Mouse (Mus musculus) lung, embryonic 14.5 days (tissue): ENCODE measurements around the gene Adap1. TPM values are rescaled to one million over a fixed set of nuclear protein-coding genes. Genes with fewer than 3 reads are reported as not detected.
A peak's percentile ranks its signal among the peaks of the same experiment; 100 is the strongest.

Experiments
- ATAC-seq: fragments of 200-750 bp; cut with Nextera tagmentation; 2 replicates; pipeline ENCODE4 v1.8.0; 2017; ENCODE audit warnings: mild to moderate bottlenecking, moderate TSS enrichment, moderate library complexity; ENCODE audit not compliant: insufficient read depth
- DNase-seq: peaks from one replicate; pipeline ENCODE4 v3.0.0-alpha.2; 2015
- H3K27ac ChIP-seq: fragments of 300-500 bp; sonication (generic); 2 replicates; pipeline ENCODE4 v1.5.1; 2014; ENCODE audit warnings: low read depth, mild to moderate bottlenecking, moderate library complexity
- H3K27me3 ChIP-seq: fragments of 300-500 bp; sonication (generic); 2 replicates; pipeline ENCODE4 v1.6.1; 2014; ENCODE audit warnings: low read length, control low read depth; ENCODE audit not compliant: insufficient read depth
- H3K36me3 ChIP-seq: fragments of 300-500 bp; sonication (generic); 2 replicates; pipeline ENCODE4 v1.6.1; 2014; ENCODE audit warnings: control low read depth; ENCODE audit not compliant: insufficient read depth
- H3K4me1 ChIP-seq: fragments of 300-500 bp; sonication (generic); 2 replicates; pipeline ENCODE4 v1.6.1; 2014; ENCODE audit warnings: antibody characterized with exemption, control low read depth; ENCODE audit not compliant: insufficient read depth
- H3K4me2 ChIP-seq: fragments of 300-500 bp; sonication (generic); 2 replicates; pipeline ENCODE4 v1.6.1; 2014; ENCODE audit warnings: mild to moderate bottlenecking
- H3K4me3 ChIP-seq: fragments of 300-500 bp; sonication (generic); 2 replicates; pipeline ENCODE4 v1.5.1; 2014; ENCODE audit warnings: low read depth, low read length
- H3K9ac ChIP-seq: fragments of 300-500 bp; sonication (generic); 2 replicates; pipeline ENCODE4 v1.6.1; 2014
- H3K9me3 ChIP-seq: fragments of 300-500 bp; sonication (generic); 2 replicates; pipeline ENCODE4 v1.6.1; 2016; ENCODE audit warnings: low read depth, low read length, control low read depth
- CTCF ChIP-seq: IDR thresholded peaks from 2 replicates; pipeline ENCODE4 v1.5.1; 2016; ENCODE audit warnings: antibody characterized with exemption, low read depth
- WGBS: fragments of 180-500 bp; shearing (Covaris S2); extraction: QIAGEN DNeasy Blood & Tissue Kit; methylation state at CpG from one replicate; pipeline ENCODE4 v1.1.7; 2014; 5-methylcytosine and 5-hydroxymethylcytosine counted together
- polyA plus RNA-seq: library from polyadenylated mRNA; unstranded; fragments of >200 nt; fragmentation: Nextera tagmentation; extraction: Ambion mirVana; gene quantifications from 2 replicates; pipeline ENCODE4 v1.2.1, GENCODE M21; 2014

Adap1 gene
- polyA plus RNA-seq, 1 experiment from 2014 or later = 3.6 TPM

DNA sequence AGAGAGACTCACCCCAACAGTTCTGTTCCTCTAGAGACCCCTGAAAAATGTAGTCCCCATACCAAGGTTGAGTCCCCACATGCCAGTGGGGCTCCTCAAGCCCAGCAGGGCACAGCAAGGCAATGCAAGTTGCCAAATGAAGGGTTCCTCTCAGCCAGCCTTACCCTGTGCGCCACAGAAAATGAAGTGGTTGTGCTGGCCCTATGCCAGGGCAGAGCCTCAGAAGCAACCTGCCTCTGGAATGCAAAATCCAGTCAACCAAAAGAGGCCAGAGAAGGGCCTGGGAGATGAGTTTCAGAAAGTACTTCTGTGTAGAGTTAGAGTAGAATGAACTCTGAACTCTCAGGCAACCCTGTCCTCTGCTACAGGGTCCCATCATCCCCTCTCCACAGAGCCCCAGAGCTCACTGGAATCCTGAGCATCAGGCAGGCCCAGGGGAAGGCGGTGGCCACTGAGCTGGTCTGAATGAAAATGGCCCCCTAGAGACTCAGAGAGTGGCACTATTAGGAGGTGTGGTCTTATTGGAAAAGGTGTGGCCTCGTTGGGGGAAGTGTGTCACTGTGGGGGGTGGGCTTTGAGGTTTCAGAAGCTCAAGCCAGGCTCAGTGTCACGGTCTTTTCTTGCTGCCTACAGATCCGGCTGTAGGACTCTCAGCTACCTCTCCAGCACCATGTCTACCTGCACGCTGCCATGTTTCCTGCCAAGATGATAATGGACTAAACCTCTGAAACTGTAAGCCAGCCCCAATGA lies 33.4 kb downstream of the Adap1 start:
- 64% methylated on average over 6 of the region's 6 CpGs for WGBS
- ATAC-seq = no peak

DNA sequence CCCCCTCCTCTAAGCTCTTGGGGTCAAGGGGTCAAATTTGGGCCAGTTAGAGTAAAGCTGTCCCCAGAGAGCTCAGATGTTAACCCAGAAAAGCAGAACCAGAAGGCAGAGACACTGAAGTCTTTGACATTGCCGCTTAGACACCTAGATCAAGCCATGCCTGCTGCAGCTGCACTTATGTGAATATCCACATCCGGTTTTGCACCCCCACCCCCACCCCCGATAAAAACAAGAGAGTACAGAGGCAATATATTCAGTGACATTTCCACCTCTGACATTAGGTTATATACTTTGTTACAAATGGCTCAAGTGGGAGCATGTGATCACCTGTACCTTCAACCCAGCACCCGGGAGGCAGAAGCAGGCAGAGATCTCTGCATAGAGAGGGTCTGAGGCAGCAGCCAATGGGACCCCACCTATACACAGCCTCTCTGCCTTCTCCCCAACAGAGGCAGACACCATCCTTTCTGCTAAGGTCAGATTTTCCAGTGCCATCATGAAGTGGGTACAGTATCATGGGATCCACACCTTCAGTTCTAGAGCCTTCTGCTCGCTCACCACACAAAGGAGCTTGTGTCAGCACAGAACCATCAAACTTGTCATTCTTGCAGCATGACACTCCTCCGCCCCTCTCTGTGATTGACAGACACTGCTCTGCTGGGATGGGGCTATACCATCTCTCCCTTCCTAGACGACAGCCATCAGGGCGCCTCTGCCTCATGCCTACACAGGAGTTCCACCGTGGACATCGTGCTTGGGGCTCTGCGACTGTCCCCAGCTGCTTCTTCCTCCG lies 34.8 kb downstream of the Adap1 start:
- no peak for DNase-seq
- ATAC-seq = no peak
- Histone ChIP-seq H3K36me3 (no peaks in the 10 kb centered on the region), H3K4me3 (no peak overlapping the region), H3K4me1 (peaks cover 3% of the 10 kb centered on the region; the same call in 1 of the 2 replicates), H3K9ac (no peak overlapping the region), H3K27me3 (no peaks in the 10 kb centered on the region), H3K9me3 (no peaks in the 10 kb centered on the region), H3K27ac (no peak overlapping the region), H3K4me2 (no peak overlapping the region)
- no peak for TF ChIP-seq CTCF
- WGBS = 80% methylated on average over 12 of the region's 12 CpGs

More for the DNA sequence above, 33.4 kb downstream of the Adap1 start:
- Histone ChIP-seq H3K4me2 (no peak overlapping the region), H3K36me3 (no peaks in the 10 kb centered on the region), H3K4me3 (no peak overlapping the region), H3K27me3 (no peaks in the 10 kb centered on the region), H3K9me3 (no peaks in the 10 kb centered on the region), H3K27ac (no peak overlapping the region), H3K4me1 (no peaks in the 10 kb centered on the region), H3K9ac (no peak overlapping the region)
- DNase-seq = peak; percentile 58
- TF ChIP-seq CTCF = no peak

DNA sequence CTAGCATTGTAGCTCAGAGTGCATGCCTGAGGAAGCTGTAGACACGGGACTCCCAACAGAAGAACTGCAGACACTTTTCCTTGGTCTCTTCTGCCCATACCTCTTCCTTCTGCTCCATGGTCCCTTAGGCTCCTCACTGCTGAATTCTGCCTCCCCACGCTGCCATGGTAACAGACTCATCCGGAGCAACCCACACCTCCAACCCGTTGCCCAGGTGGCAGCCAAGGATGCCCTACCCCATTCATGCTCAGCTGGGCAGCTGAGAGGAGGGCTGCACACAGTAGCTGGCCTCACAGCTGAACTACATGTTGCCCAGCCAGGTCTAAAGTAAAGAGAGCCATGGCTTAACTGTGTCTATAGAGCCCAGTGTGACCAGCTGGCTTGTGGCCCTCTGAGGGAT lies 36.8 kb downstream of the Adap1 start:
- H3K9me3 ChIP-seq = no peaks in the 10 kb centered on the region
- H3K4me2 ChIP-seq = no peak overlapping the region
- no peak overlapping the region for H3K9ac ChIP-seq
- H3K27me3 ChIP-seq = no peaks in the 10 kb centered on the region
- ATAC-seq (no peak), DNase-seq (no peak)
- 77% methylated on average over 4 of the region's 4 CpGs for WGBS
- no peak overlapping the region for H3K4me3 ChIP-seq
- TF ChIP-seq CTCF = no peak
- H3K4me1 ChIP-seq = peaks cover 3% of the 10 kb centered on the region; the same call in 1 of the 2 replicates
- no peak overlapping the region for H3K27ac ChIP-seq
- H3K36me3 ChIP-seq = no peaks in the 10 kb centered on the region

- no peak for DNase-seq
- TF ChIP-seq CTCF = no peak
- H3K4me3 ChIP-seq = no peak overlapping the region
- H3K4me1 ChIP-seq = peaks cover 3% of the 10 kb centered on the region; the same call in 1 of the 2 replicates
- ATAC-seq = no peak
- no peaks in the 10 kb centered on the region for H3K36me3 ChIP-seq
- H3K4me2 ChIP-seq = no peak overlapping the region
- no peak overlapping the region for H3K27ac ChIP-seq
- no peaks in the 10 kb centered on the region for H3K27me3 ChIP-seq
- 82% methylated on average over 4 of the region's 4 CpGs for WGBS
- no peaks in the 10 kb centered on the region for H3K9me3 ChIP-seq
- H3K9ac ChIP-seq = no peak overlapping the region
Measured at GRCm38 (mm10) chr5:139287787-139288186, 37.6 kb downstream of the Adap1 start.

DNA sequence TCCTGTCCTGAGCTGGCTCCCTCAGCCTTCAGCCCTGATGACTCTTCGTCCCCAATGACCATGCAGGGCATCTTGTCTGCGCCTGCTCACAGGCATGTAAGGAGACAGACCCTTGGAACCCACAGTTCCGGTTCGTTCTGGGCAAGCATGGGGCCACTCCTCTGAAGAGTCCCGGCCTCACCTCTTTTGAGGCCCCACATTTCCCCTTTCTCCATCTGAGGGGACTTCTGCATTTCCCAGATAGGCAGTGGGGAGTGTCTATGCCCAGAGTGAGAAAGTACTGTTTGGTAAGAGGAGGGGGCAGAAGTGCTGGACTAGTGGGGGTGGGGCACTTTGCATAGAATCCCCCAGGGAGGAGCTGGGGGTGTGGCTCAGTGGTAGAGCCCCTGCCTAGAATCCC lies 38.3 kb downstream of the Adap1 start:
- no peak overlapping the region for H3K4me2 ChIP-seq
- H3K4me3 ChIP-seq = no peak overlapping the region
- WGBS = 88% methylated on average over 5 of the region's 5 CpGs
- no peaks in the 10 kb centered on the region for H3K9me3 ChIP-seq
- no peak for DNase-seq
- H3K9ac ChIP-seq = no peak overlapping the region
- H3K27ac ChIP-seq = peak overlapping the region; percentile 67; the same call in 1 of the 2 replicates
- H3K27me3 ChIP-seq = no peaks in the 10 kb centered on the region
- TF ChIP-seq CTCF = no peak
- no peak for ATAC-seq
- H3K36me3 ChIP-seq = no peaks in the 10 kb centered on the region
- H3K4me1 ChIP-seq = peaks cover 3% of the 10 kb centered on the region; the same call in 1 of the 2 replicates

DNA sequence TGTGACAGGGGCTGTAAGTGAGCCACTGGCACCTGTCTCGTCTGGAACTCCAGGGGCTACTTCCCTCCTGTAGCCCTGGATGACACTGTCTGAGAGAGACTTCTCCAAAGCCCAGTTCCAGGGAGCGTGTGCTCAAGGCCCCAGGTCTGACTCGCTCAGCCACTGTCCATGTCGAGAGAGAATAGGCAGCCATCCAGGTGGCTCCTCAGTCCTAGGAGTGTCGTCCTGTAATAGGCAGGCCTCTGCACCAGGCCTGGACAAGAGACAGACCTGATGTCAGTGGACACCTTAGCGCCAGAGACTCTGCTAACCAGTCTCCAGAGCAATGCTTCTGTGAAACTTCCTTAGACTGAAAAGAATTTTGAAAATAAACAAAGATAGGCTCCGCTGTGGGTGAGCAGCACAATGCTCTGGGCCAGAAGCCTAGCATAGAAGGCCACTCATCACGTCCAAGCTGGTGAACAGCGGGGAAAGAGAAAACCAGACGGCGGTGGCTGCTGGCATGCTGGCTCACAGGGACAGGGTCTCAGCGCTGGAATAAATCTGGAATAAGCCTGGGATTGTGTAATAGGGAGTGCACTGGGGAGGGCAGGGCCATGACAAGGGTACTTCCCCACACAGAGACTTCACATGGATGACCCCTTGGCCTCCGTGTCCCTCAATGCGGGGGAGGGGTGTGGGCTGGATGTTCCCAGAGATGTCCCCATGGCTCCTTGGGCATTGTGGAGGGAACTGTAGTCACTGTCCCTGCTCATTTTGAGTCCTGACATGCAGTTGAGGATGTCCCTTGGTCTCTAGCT lies 39.1 kb downstream of the Adap1 start:
- H3K27ac ChIP-seq = peak overlapping the region; percentile 67; the same call in 1 of the 2 replicates
- WGBS = 36% methylated on average over 14 of the region's 14 CpGs
- ATAC-seq = peak; percentile 22; the same call in 1 of the 2 replicates

More for the DNA sequence above, 39.1 kb downstream of the Adap1 start:
- no peaks in the 10 kb centered on the region for H3K36me3 ChIP-seq
- H3K27me3 ChIP-seq = no peaks in the 10 kb centered on the region
- no peak overlapping the region for H3K4me2 ChIP-seq
- no peak overlapping the region for H3K4me3 ChIP-seq
- DNase-seq = peak; percentile 61
- H3K4me1 ChIP-seq = peaks cover 3% of the 10 kb centered on the region; the same call in 1 of the 2 replicates
- no peaks in the 10 kb centered on the region for H3K9me3 ChIP-seq
- H3K9ac ChIP-seq = no peak overlapping the region
- TF ChIP-seq CTCF = no peak
